Mouse (Mus musculus): ENCODE results near the gene Gm10668. TPM values are rescaled to one million over a fixed set of nuclear protein-coding genes. Genes with fewer than 3 reads are reported as not detected.
"Not testable (repeated sequence)": the region's sequence is repeated elsewhere in the genome, so short reads cannot be mapped to it uniquely, and the experiment has no call there.

The Gm10668 gene
- polyA plus RNA-seq (2012; rRNA removed) (not detected in 2 replicates), polyA plus RNA-seq (2014; fragmentation: Nextera tagmentation; extraction: Ambion mirVana) (not detected in 2 replicates)

GRCm38 (mm10) chr7:20730524-20730923 is at the start of gene Gm10668:
Gene Gm10668, minus strand, starts transcription at chr7:20730624.
- H3K27ac ChIP-seq (replicated peaks; ENCODE audit: low read depth, low read length); H3K4me1 ChIP-seq (ENCODE audit: control insufficient read depth, insufficient read depth, low read length); H3K4me3 ChIP-seq (replicated peaks; ENCODE audit: low read length); H3K9ac ChIP-seq (ENCODE audit: low read depth, low read length, severe bottlenecking); DNase-seq (ENCODE audit: low spot score); H3K9me3 ChIP-seq (ENCODE audit: control insufficient read depth, low read length); H3K27me3 ChIP-seq (ENCODE audit: control insufficient read depth, insufficient read depth, low read length); H3K36me3 ChIP-seq (ENCODE audit: control insufficient read depth, insufficient read depth, low read length); H3K4me2 ChIP-seq (replicated peaks; ENCODE audit: low read depth, low read length, severe bottlenecking); ATAC-seq (ENCODE audit: low FRiP score, low read depth): not testable (repeated sequence)
- WGBS = no CpG with 5 or more reads among the region's 1 CpGs

- H3K27me3 ChIP-seq (ENCODE audit: control insufficient read depth, insufficient read depth, low read length); DNase-seq (ENCODE audit: low spot score); ATAC-seq (ENCODE audit: low FRiP score, low read depth); H3K4me3 ChIP-seq (replicated peaks; ENCODE audit: low read length); H3K36me3 ChIP-seq (ENCODE audit: control insufficient read depth, insufficient read depth, low read length); H3K9me3 ChIP-seq (ENCODE audit: control insufficient read depth, low read length); H3K4me2 ChIP-seq (replicated peaks; ENCODE audit: low read depth, low read length, severe bottlenecking); H3K27ac ChIP-seq (replicated peaks; ENCODE audit: low read depth, low read length); H3K9ac ChIP-seq (ENCODE audit: low read depth, low read length, severe bottlenecking); H3K4me1 ChIP-seq (ENCODE audit: control insufficient read depth, insufficient read depth, low read length): not testable (repeated sequence)
- no CpG with 5 or more reads among the region's 3 CpGs for WGBS
Measured at GRCm38 (mm10) chr7:20770885-20771284, 40.5 kb upstream of the Gm10668 start, which contains the start of gene Vmn1r112. Gene Vmn1r112, plus strand, starts transcription at chr7:20771185.

GRCm38 (mm10) chr7:20703116-20703515 is 27.3 kb downstream of the Gm10668 start, which contains the start of gene Vmn1r111:
Gene Vmn1r111, minus strand, starts transcription at chr7:20703216.
- H3K4me1 ChIP-seq (ENCODE audit: control insufficient read depth, insufficient read depth, low read length); H3K9me3 ChIP-seq (ENCODE audit: control insufficient read depth, low read length); H3K27ac ChIP-seq (replicated peaks; ENCODE audit: low read depth, low read length); DNase-seq (ENCODE audit: low spot score); H3K36me3 ChIP-seq (ENCODE audit: control insufficient read depth, insufficient read depth, low read length); H3K27me3 ChIP-seq (ENCODE audit: control insufficient read depth, insufficient read depth, low read length); H3K4me2 ChIP-seq (replicated peaks; ENCODE audit: low read depth, low read length, severe bottlenecking); ATAC-seq (ENCODE audit: low FRiP score, low read depth); H3K9ac ChIP-seq (ENCODE audit: low read depth, low read length, severe bottlenecking); H3K4me3 ChIP-seq (replicated peaks; ENCODE audit: low read length): not testable (repeated sequence)
- no CpG with 5 or more reads among the region's 2 CpGs for WGBS

Other genes starting within 250 kb of the Gm10668 start
- not detected in 2 replicates for gene Vmn1r103, start 220.1 kb downstream of the Gm10668 start, polyA plus RNA-seq (2012; rRNA removed)
- gene Vmn1r103, start 220.1 kb downstream of the Gm10668 start, polyA plus RNA-seq (2014; fragmentation: Nextera tagmentation; extraction: Ambion mirVana) = not detected in 2 replicates
- gene Vmn1r104, start 196.8 kb downstream of the Gm10668 start, polyA plus RNA-seq (2012; rRNA removed) = not detected in 2 replicates
- not detected in 2 replicates for gene Vmn1r104, start 196.8 kb downstream of the Gm10668 start, polyA plus RNA-seq (2014; fragmentation: Nextera tagmentation; extraction: Ambion mirVana)
- gene Gm5726, start 184.9 kb downstream of the Gm10668 start, polyA plus RNA-seq (2012; rRNA removed) = not detected in 2 replicates
- not detected in 2 replicates for gene Gm5726, start 184.9 kb downstream of the Gm10668 start, polyA plus RNA-seq (2014; fragmentation: Nextera tagmentation; extraction: Ambion mirVana)
- not detected in 2 replicates for gene Gm4141, start 154.4 kb downstream of the Gm10668 start, polyA plus RNA-seq (2012; rRNA removed)
- not detected in 2 replicates for gene Gm4141, start 154.4 kb downstream of the Gm10668 start, polyA plus RNA-seq (2014; fragmentation: Nextera tagmentation; extraction: Ambion mirVana)
- gene Gm4513, start 131.6 kb downstream of the Gm10668 start, polyA plus RNA-seq (2012; rRNA removed) = not detected in 2 replicates
- gene Gm4513, start 131.6 kb downstream of the Gm10668 start, polyA plus RNA-seq (2014; fragmentation: Nextera tagmentation; extraction: Ambion mirVana) = not detected in 2 replicates
- gene Vmn1r107, start 61.7 kb downstream of the Gm10668 start, polyA plus RNA-seq (2012; rRNA removed) = not detected in 2 replicates
- not detected in 2 replicates for gene Vmn1r107, start 61.7 kb downstream of the Gm10668 start, polyA plus RNA-seq (2014; fragmentation: Nextera tagmentation; extraction: Ambion mirVana)
- not detected in 2 replicates for gene Vmn1r111, start 27.4 kb downstream of the Gm10668 start, polyA plus RNA-seq (2012; rRNA removed)
- gene Vmn1r111, start 27.4 kb downstream of the Gm10668 start, polyA plus RNA-seq (2014; fragmentation: Nextera tagmentation; extraction: Ambion mirVana) = not detected in 2 replicates
- not detected in 2 replicates for gene Vmn1r112, start 40.6 kb upstream of the Gm10668 start, polyA plus RNA-seq (2012; rRNA removed)
- not detected in 2 replicates for gene Vmn1r112, start 40.6 kb upstream of the Gm10668 start, polyA plus RNA-seq (2014; fragmentation: Nextera tagmentation; extraction: Ambion mirVana)
- not detected in 2 replicates for gene Vmn1r113, start 56.7 kb upstream of the Gm10668 start, polyA plus RNA-seq (2012; rRNA removed)
- not detected in 2 replicates for gene Vmn1r113, start 56.7 kb upstream of the Gm10668 start, polyA plus RNA-seq (2014; fragmentation: Nextera tagmentation; extraction: Ambion mirVana)
- gene Vmn1r114, start 81.6 kb upstream of the Gm10668 start, polyA plus RNA-seq (2012; rRNA removed) = not detected in 2 replicates
- gene Vmn1r114, start 81.6 kb upstream of the Gm10668 start, polyA plus RNA-seq (2014; fragmentation: Nextera tagmentation; extraction: Ambion mirVana) = not detected in 2 replicates
- not detected in 2 replicates for gene Vmn1r115, start 114.4 kb upstream of the Gm10668 start, polyA plus RNA-seq (2012; rRNA removed)
- gene Vmn1r115, start 114.4 kb upstream of the Gm10668 start, polyA plus RNA-seq (2014; fragmentation: Nextera tagmentation; extraction: Ambion mirVana) = not detected in 2 replicates
- not detected in 2 replicates for gene Vmn1r116, start 141.6 kb upstream of the Gm10668 start, polyA plus RNA-seq (2012; rRNA removed)
- not detected in 2 replicates for gene Vmn1r116, start 141.6 kb upstream of the Gm10668 start, polyA plus RNA-seq (2014; fragmentation: Nextera tagmentation; extraction: Ambion mirVana)
- gene Vmn1r117, start 153.5 kb upstream of the Gm10668 start, polyA plus RNA-seq (2012; rRNA removed) = not detected in 2 replicates
- not detected in 2 replicates for gene Vmn1r117, start 153.5 kb upstream of the Gm10668 start, polyA plus RNA-seq (2014; fragmentation: Nextera tagmentation; extraction: Ambion mirVana)
- not detected in 2 replicates for gene Vmn1r118, start 181.7 kb upstream of the Gm10668 start, polyA plus RNA-seq (2012; rRNA removed)
- not detected in 2 replicates for gene Vmn1r118, start 181.7 kb upstream of the Gm10668 start, polyA plus RNA-seq (2014; fragmentation: Nextera tagmentation; extraction: Ambion mirVana)